Mouse (Mus musculus) olfactory bulb, adult 2 months (tissue): ENCODE measurements at regions not wholly inside any gene's neighbourhood (a gene's known extent, or its start where the extent isn't known, plus 50 kb on each side); places are given as distances from the start of the nearest gene placed in this dataset.

Experiments
- H3K27ac ChIP-seq: fragments of 200-500 bp; 2 replicates; pipeline ENCODE4 v1.5.1; 2012; ENCODE audit warnings: low read depth, low read length; ENCODE audit not compliant: insufficient read depth
- H3K4me1 ChIP-seq: fragments of 200-500 bp; 2 replicates; pipeline ENCODE4 v1.6.1; 2012; ENCODE audit warnings: low read length; ENCODE audit not compliant: control insufficient read depth, insufficient read depth
- H3K4me3 ChIP-seq: fragments of 200-500 bp; 2 replicates; pipeline ENCODE4 v1.5.1; 2012; ENCODE audit warnings: mild to moderate bottlenecking, low read depth, low read length, moderate library complexity; ENCODE audit not compliant: insufficient read depth
- CTCF ChIP-seq: fragments of 200-500 bp; IDR thresholded peaks from 2 replicates; pipeline ENCODE4 v1.5.1; 2012; ENCODE audit warnings: low read depth, mild to moderate bottlenecking, low read length, moderate library complexity; ENCODE audit not compliant: insufficient read depth
- POLR2A ChIP-seq: fragments of 200-500 bp; IDR thresholded peaks from 2 replicates; pipeline ENCODE4 v1.6.1; 2012; ENCODE audit warnings: mild to moderate bottlenecking, low read depth, low read length, moderate library complexity; ENCODE audit not compliant: insufficient read depth
- WGBS: fragments of 180-500 bp; shearing (Covaris S2); methylation state at CpG from one replicate; pipeline ENCODE4 v1.1.7; 2018; 5-methylcytosine and 5-hydroxymethylcytosine counted together

DNA sequence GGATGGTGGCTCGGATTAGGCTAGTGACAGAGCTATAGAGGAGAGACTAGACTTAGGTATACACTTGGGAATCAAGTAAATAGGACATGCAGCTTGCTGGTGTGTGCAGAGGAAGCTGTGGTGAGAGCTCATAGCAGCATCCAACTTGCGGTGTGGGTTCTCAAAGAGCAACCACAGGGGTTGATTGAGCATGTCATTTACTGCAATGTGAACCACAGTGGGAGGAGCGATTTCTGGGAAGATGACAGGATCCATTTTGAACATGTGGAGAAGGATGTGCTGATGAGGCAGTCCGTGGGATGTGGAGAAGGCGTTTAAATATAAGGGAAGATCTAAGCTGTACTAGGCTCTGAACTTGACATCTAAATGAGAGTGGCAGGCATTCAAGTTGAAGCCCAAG is 154.5 kb upstream of the Serpine2 start:
- WGBS: 83% methylated on average over 5 of the region's 5 CpGs
- TF ChIP-seq POLR2A (no peak), CTCF (no peak)
- no peak overlapping the region for H3K27ac ChIP-seq
- H3K4me3 ChIP-seq: no peak overlapping the region
- no peaks in the 10 kb centered on the region for H3K4me1 ChIP-seq

- TF ChIP-seq CTCF (no peak), POLR2A (no peak)
These were observed 153.6 kb upstream of the Serpine2 start for GRCm38 (mm10) chr1:80014586-80014985.

GRCm38 (mm10) chr1:80010724-80011123 is 149.7 kb upstream of the Serpine2 start:
- H3K27ac ChIP-seq: no peak overlapping the region
- WGBS: 51% methylated on average over 4 of the region's 4 CpGs
- TF ChIP-seq POLR2A (no peak), CTCF (no peak)
- H3K4me3 ChIP-seq: no peak overlapping the region
- peaks cover 6% of the 10 kb centered on the region; the same call in 1 of the 2 replicates for H3K4me1 ChIP-seq

More at GRCm38 (mm10) chr1:80014586-80014985, 153.6 kb upstream of the Serpine2 start:
- no peak overlapping the region for H3K27ac ChIP-seq
- peaks cover 1% of the 10 kb centered on the region; the same call in 1 of the 2 replicates for H3K4me1 ChIP-seq
- 89% methylated on average over 2 of the region's 2 CpGs for WGBS
- no peak overlapping the region for H3K4me3 ChIP-seq

DNA sequence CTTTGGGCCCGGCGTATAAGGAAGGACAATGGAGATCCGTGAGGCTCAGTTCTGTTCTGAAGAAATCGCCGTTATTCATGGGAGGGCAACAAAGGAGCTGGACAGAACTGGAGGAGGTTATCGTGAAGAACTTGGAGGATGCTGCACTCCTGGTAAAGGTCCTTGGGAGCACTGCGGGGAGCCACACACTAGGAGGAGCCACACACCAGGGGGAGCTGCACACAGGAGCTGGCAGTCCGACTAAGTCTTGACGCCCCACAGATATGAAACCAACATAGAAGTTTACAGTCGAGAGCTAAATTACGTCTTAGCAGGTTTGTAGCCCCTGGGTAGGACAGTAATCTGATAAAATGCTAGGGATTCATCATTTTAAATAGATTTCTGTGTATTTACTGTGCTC is 138.1 kb upstream of the Serpine2 start:
- 79% methylated on average over 11 of the region's 11 CpGs for WGBS
- no peak overlapping the region for H3K27ac ChIP-seq
- TF ChIP-seq CTCF (peak; percentile 17; the same call in 1 of the 2 replicates), POLR2A (no peak)
- no peaks in the 10 kb centered on the region for H3K4me1 ChIP-seq
- no peak overlapping the region for H3K4me3 ChIP-seq

- H3K4me3 ChIP-seq: no peak overlapping the region
- H3K27ac ChIP-seq: no peak overlapping the region
- no peaks in the 10 kb centered on the region for H3K4me1 ChIP-seq
- 93% methylated on average over 10 of the region's 10 CpGs for whole genome bisulfite sequencing
- no peak for TF ChIP-seq CTCF
- no peak for TF ChIP-seq POLR2A
These were observed 136.9 kb upstream of the Serpine2 start for GRCm38 (mm10) chr1:79997911-79998310.

DNA sequence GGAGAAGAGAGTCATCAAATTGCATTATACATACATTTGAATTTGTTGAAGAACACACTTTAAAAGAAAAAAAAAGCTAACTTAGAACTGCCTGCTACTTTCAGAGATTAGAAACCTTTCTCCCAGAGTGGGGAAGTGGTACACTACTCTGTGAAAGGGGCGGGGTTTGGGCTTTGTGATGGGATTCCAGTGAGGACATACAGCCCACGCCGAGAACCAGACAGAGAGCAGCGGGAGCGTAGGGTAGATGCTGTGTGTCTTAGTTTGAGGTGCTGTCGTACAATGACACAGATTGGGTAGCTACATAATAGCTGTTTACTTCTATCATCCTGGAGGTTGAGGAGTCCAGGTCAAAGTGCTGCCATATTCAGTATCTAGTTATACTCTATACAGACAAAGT is 136.5 kb upstream of the Serpine2 start:
- WGBS: 96% methylated on average over 6 of the region's 6 CpGs
- H3K4me3 ChIP-seq: no peak overlapping the region
- no peak for TF ChIP-seq CTCF
- no peak for TF ChIP-seq POLR2A
- H3K4me1 ChIP-seq: no peaks in the 10 kb centered on the region
- no peak overlapping the region for H3K27ac ChIP-seq

- TF ChIP-seq CTCF (no peak), POLR2A (no peak)
- WGBS: 95% methylated on average over 3 of the region's 3 CpGs
- Histone ChIP-seq H3K27ac (no peak overlapping the region), H3K4me1 (no peaks in the 10 kb centered on the region), H3K4me3 (no peak overlapping the region)
These were observed 123.7 kb upstream of the Serpine2 start for GRCm38 (mm10) chr1:79984721-79985120.

- H3K4me1 ChIP-seq: no peaks in the 10 kb centered on the region
- no peak overlapping the region for H3K4me3 ChIP-seq
- no peak overlapping the region for H3K27ac ChIP-seq
- WGBS: 76% methylated on average over 13 of the region's 13 CpGs
- no peak for TF ChIP-seq POLR2A
- no peak for TF ChIP-seq CTCF
These were observed 121.8 kb upstream of the Serpine2 start for GRCm38 (mm10) chr1:79982678-79983280.

DNA sequence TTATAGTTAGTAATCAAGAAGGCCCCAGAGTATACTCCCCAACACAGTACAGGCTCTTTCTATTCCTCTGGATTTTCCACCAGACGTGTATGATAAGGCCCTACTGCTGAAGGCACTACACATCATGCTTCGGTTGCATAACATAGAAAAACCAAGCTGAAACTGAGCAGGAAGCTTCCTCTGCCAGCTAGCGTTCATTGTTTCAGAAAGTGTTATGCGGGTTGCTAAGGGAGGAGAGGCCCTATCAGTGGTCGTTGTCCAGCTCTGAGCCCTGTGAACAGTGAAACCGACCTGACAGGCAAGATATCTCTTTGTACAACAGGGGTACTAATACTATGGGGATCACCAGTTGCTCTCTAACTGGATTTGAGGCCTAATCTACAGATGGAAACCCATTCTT is 118.9 kb upstream of the Serpine2 start:
- Histone ChIP-seq H3K4me3 (no peak overlapping the region), H3K27ac (no peak overlapping the region), H3K4me1 (no peaks in the 10 kb centered on the region)
- 66% methylated on average over 6 of the region's 6 CpGs for WGBS
- TF ChIP-seq POLR2A (no peak), CTCF (no peak)
